Mouse (Mus musculus) erythroid progenitor cell, adult 5-6 weeks (primary cell): Measurements from ENCODE around the gene Hykk. TPM values are rescaled to one million over a fixed set of nuclear protein-coding genes. Genes with fewer than 3 reads are reported as not detected.
"Not testable (repeated sequence)": the region's sequence is repeated elsewhere in the genome, so short reads cannot be mapped to it uniquely, and the experiment has no call there.

Experiments used
- ATAC-seq: replicated peaks from 2 replicates; pipeline ENCODE4 v1.8.0; 2016; ENCODE audit warnings: moderate number of reproducible peaks, mild to moderate bottlenecking, moderate TSS enrichment, inconsistent platforms; ENCODE audit not compliant: poor library complexity, low FRiP score, severe bottlenecking
- total RNA-seq, 2 experiments: library from RNA; stranded (forward) in 1 of 2; stranded (reverse) in 1 of 2; fragments of 150-400 nt in 1 of 2; fragments of 186-747, 209-891 nt in 1 of 2; gene quantifications; 2 replicates each; pipeline versions ENCODE4 v1.2.3 to v1.2.4; 2015 to 2017; ENCODE audit warnings: low replicate concordance in 2 of 2

Hykk gene
- not detected in 2 replicates for total RNA-seq (2015; ENCODE audit: low replicate concordance)
- total RNA-seq (2017; ENCODE audit: low replicate concordance): 0.30 TPM in 1 of 2 replicates, not detected in the other

DNA sequence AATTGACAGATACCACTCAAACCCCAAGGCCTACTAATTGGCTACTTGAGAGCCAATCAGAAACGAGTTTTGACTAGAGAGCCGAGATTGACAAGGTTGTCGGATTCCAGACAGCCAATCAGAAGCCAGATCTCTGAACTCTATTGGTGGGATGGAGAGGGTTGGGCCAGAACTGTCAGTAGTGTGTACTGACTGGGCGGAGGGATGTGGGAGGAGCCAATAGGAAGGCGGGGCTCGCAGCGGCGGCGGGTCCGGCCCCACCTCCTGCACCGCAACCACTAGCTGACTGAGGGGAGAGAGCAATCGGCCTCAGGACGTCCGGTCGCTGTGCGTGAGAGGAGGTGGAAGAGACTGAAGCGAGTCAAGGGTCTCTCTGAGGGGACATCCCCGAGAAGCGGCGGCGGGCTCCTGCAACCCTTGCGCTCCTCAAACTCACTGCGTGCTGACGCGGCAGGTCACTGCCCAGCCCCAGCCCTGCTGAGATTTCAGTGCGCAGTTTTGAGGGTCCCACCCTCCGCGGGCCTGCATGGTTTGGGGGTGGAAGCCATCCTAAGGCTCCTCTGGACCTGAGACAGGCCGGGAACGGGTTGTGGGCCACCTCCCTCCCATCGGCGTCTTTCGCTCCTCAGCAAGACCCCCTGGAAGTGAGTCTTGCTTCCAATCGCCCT lies at the start of gene Hykk:
Gene Hykk, plus strand, starts transcription at position 274 of the 668 bp plus-strand sequence.
- peak; percentile 58 for ATAC-seq

DNA sequence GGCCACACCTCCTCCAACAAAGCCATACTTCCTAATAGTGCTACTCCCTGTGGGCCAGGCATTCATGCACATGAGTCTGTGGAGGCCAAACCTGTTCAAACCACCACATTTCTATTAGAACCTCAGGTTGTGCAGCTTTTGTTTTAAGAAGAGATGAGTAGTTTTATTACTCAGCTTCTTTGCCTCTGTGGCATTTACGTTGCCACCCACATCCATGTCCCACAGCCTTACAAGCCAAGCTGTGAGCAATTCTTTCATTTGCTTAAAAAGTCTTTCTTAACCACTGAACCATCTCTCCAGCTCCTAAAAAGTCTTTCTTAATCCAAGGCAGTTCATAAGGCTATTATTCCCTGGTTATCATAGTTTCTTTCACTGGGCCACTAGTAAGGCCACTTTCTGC lies 38.3 kb upstream of the Hykk start:
- no peak for ATAC-seq

DNA sequence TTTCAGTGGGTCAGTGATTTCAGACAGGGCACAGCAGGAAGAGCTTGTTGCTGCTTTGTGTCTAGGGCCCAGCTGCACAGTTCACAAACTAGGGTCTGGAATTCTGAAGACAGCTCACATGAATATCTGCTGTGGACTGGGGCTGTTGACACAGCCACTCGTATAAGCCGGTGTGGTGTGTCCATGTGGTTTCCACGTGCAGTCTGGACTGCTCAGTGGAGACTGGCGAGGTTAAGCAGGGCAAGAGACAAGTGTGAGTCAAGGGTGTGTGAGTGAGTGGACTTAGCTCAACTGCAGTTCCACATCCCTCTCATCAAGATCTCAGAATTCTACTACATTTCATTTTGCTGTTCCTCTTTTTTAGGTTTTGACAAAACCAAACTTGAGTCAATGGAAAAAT lies 25.0 kb upstream of the Hykk start:
- ATAC-seq: no peak

DNA sequence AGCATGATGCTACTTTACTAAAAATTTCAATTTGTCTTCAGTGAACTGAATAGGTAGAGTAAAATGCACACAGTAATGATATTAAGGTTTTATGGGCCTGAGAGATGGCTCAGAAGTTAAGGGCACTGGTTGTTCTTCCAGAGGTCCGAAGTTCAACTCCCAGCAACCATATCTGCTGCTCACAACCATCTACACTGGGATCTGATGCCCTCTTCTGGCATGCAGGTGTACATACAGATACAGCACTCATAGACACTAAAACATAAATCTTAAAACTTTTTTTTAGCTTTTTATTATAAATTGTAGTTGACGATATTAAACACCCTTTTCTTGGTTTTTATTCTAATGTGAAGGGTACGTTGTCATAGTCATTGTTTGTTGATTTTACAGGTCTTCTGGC lies 20.0 kb upstream of the Hykk start:
- ATAC-seq: no peak

- ATAC-seq: no peak
Observed at GRCm38 (mm10) chr9:54909446-54909845, 7.6 kb upstream of the Hykk start.

DNA sequence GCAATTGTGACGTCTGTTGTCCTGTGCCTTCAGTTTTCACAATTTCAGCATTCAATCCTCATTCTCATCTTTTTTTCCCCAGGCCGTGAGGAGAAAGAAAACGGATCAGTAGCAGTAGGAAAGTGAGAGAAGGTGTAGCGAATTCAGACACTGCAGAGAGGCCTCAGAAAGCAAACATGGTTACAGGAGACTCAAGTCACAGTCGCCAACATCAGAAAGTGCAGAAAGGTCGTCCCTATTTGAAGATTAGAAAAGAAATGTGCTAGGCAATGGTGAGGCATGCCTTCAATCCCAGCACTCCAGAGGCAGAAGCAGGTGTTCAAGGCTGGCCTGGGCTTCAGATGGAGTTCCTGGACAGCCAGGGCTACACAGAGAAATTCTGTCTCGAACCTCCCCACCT lies 1.5 kb upstream of the Hykk start:
- no peak for ATAC-seq

GRCm38 (mm10) chr9:54916401-54916800 lies 682 bp upstream of the Hykk start:
- ATAC-seq: no peak

GRCm38 (mm10) chr9:54918191-54918590 lies 1.1 kb downstream of the Hykk start:
- ATAC-seq: no peak

- no peak for ATAC-seq
Observed at GRCm38 (mm10) chr9:54918781-54919180, 1.7 kb downstream of the Hykk start.

- ATAC-seq: no peak
Observed at GRCm38 (mm10) chr9:54919946-54920345, 2.9 kb downstream of the Hykk start.

DNA sequence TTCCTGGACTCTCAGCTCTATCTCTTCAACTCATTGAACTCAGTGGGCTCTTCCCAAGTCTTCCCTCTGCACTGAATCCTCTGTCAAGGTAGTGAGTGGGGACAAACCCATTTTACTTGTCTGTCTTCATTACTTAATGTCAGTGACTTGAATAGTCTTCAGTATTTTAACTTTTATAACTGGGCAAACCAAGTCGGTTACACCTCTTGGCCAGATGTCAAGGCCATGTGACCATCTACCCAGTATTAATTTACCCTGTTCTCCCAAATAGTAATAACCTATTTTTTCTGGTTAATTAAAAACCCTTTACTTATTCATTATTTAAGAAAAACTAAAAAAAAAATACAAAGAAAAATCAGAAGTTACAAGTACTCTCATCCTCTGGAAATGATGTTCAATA lies 13.7 kb downstream of the Hykk start:
- ATAC-seq: no peak

DNA sequence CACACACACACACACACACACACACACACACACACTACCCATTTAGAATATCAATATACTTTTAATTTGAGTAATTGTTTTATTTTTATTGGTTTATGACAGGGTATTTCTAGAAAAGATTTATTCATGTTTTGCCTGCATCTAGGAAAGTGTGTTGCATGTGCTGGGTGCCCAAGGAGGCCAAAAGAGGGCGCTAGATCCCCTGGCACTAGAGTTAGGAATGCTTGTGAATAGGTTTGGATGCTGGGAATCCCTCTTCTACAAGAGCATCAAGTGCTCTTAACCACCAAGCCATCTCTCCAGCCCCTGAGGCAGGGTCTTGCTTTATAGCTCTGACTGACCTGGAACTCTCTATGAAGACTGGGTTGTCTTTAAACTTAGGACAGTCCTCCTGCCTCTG lies 14.7 kb downstream of the Hykk start:
- no peak for ATAC-seq

DNA sequence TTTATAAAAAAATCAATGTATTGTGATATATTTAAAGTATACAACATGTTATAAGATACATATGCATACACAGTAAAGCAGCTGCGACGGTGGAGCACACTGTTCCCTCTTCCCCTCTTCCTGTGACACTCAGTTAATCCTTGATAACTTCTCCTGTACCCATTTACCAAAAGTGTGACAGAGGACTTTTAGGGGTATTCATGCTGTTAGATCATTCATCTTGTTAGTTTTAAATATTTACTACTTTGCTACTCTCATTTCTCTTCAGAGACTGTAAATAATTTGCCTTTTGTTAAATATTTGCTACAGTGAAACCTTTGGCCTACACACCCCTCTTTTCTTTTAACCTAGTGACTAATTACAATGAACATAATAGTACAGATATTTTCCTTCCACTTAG lies 15.3 kb downstream of the Hykk start:
- no peak for ATAC-seq

DNA sequence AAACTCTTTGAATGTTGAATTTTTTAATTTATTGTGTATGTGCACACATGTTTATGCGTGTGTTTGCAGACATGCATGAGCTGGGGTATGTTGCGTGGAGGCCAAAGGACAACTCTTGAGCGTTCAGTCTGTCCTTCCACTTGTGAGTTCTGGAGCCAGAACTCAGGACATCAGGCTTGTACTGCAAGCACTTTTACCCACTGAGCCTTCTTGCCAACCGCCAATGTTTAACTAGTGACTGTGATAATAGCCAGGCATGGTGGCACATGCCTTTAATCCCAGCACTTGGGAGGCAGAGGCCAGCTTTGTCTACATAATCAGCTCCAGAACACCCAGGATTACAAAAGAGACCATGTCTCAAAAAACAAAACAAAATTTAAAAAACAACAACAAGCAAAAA lies 25.0 kb downstream of the Hykk start:
- no peak for ATAC-seq

DNA sequence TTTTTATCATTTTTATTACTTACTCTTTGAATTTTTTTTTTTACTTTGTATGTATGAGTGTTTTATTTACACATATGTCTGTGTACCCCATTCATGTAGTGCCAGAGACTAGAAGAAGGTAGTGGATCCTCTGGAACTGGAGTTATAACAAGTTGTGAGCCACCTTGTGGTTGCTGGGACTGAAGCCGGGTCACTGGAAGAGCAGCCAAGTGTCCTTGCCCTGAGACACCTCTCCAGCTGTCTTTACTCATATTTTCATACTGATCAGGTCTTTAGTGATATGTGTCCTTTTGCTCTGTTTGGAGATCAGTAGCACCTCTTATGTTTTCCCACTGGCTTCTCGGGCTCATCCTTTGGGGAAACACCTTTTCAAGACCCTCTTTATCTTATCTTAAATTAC lies 27.4 kb downstream of the Hykk start:
- ATAC-seq: no peak

GRCm38 (mm10) chr9:54946256-54946655 lies 29.2 kb downstream of the Hykk start:
- no peak for ATAC-seq

- ATAC-seq: no peak
Observed at GRCm38 (mm10) chr9:54949465-54949864, 32.4 kb downstream of the Hykk start.

- not testable (repeated sequence) for ATAC-seq
Observed at GRCm38 (mm10) chr9:54950162-54950561, 33.1 kb downstream of the Hykk start.

DNA sequence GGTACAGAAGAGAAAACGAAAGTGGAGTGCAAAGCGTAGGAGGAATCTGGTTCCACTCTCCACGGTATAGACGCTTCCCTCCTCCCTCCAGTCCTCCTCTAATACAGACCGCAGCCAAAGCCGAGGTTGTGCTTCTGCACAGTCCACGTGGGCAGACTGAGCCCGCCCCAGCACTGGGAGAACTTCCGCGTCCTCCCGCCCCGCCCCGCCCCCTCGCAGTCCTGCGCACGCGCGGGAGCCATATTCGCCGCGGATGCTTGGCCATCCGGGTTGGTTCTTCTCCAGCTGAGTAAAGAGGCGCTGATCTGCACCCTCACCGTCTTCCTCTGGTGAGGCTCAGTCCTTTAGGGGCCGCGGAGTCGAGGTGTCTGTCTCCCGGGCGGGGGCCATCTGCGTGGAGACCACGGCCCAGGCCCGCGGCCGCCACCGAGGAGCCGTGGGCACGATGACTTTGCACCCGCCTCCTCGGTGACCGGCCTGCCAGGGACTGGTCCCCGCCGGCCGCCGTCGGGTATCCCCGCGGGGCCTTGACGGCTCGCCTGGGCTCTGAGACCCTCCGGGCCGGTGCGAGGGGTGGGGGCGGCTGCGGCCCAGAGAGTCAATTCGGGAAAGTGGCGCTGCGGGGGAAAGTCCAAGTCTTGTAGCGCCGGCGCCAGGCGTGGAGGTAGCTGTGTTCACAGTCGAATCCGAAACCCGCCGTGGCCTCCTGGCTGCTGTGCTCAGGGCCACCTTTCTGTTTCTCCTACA lies 33.7 kb downstream of the Hykk start, which contains the start of the genes Psma4 and AY074887:
Gene Psma4, plus strand, starts transcription at position 216 of the 747 bp plus-strand sequence.
Gene AY074887, minus strand, starts transcription at position 424 of the 747 bp plus-strand sequence.
- ATAC-seq: peak; percentile 95

GRCm38 (mm10) chr9:54961059-54961458 lies 44.0 kb downstream of the Hykk start:
- ATAC-seq: no peak

GRCm38 (mm10) chr9:54963669-54964068 lies 46.6 kb downstream of the Hykk start:
- no peak for ATAC-seq
